In the genomic region with DNA sequence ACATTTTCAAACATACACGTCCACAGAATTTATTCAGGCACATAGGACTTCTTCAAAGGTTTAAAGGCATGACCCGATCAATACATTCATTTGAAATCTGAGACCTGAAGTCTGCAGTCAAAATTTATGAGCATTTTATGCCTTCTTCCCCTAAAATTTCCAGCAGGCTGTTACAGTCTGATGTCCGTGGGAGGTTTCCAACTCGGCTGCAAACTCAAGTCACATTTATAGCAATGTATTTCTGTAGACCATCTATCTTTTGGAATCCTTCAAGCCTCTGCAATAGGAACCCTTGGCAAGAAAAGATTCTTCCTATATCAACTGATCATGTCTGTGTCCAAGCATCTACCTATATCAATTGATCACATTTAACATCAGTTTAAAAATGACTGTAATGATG, we compare ENCODE assay signal across 18 mouse cellular contexts. TPM values are rescaled to one million over a fixed set of nuclear protein-coding genes. Genes with fewer than 3 reads are reported as not detected.
A peak's percentile ranks its signal among the peaks of the same experiment; 100 is the strongest.
DNase-seq lines count a peak whose midpoint lies in the region.
"Had no signal": no experiment of that assay in that cellular context is flagged by ENCODE, and none has a peak within 500 bp of the region (broad histone marks: within the 10 kb centered on the region; RNA-seq: fewer than 3 reads in every experiment).

No protein-coding gene starts in this region.

- DNase-seq in frontal cortex, adult 2 months (ENCODE audit: extremely low spot score in 1 of 2, low spot score in 1 of 2), result peak; percentile 60 to 62
- DNase-seq in frontal cortex, postnatal 10 days (ENCODE audit: low spot score in 2 of 2), result no peak
- peak; percentile 57 for DNase-seq in right cerebral cortex, adult 18-20 months
- no peak for DNase-seq in right cerebral cortex, postnatal 4 days
- peak; percentile 76 for DNase-seq in brain, adult 2 months (ENCODE audit: low read depth, low spot score)
- peak; percentile 72 for DNase-seq in telencephalon, adult 2 months (ENCODE audit: low read depth, low spot score)
- DNase-seq in urinary bladder, adult 18-20 months (ENCODE audit: low spot score in 2 of 2), result no peak
- DNase-seq: adrenal gland, postnatal 10 days; adrenal gland, postnatal 36 days; B cell, adult 2 months; cerebellum, adult 11 months; cerebellum, adult 8-10 months; cerebellum, postnatal 10 days; cerebellum, postnatal 36 days; gastrocnemius, adult 2 months; gastrocnemius, postnatal 14 days; heart, adult 11 months had no signal

RNA-seq across cellular contexts. Expression of gene Nav3, which starts 13.4 kb away (rescaled TPM):
- 30.1 and 34.3 TPM in 2 replicates for polyA plus RNA-seq in frontal cortex, adult 2 months (2012; rRNA removed)
- polyA plus RNA-seq: G1E had no signal

Comparison
In these comparisons a context has a peak if more than half of its experiments do, and no peak if none do; other contexts are left out.
1. DNase-seq: peak in frontal cortex, adult 2 months (2 of 2), right cerebral cortex, adult 18-20 months (single experiment), brain, adult 2 months (single experiment) and telencephalon, adult 2 months (single experiment); none in frontal cortex, postnatal 10 days (0 of 2), right cerebral cortex, postnatal 4 days (single experiment) and urinary bladder, adult 18-20 months (0 of 2).